Mouse (Mus musculus): Measurements from ENCODE around the gene Plxna2. TPM values are rescaled to one million over a fixed set of nuclear protein-coding genes. Genes with fewer than 3 reads are reported as not detected.

The Plxna2 gene
- total RNA-seq, 1 experiment from 2014 or later: not detected

DNA sequence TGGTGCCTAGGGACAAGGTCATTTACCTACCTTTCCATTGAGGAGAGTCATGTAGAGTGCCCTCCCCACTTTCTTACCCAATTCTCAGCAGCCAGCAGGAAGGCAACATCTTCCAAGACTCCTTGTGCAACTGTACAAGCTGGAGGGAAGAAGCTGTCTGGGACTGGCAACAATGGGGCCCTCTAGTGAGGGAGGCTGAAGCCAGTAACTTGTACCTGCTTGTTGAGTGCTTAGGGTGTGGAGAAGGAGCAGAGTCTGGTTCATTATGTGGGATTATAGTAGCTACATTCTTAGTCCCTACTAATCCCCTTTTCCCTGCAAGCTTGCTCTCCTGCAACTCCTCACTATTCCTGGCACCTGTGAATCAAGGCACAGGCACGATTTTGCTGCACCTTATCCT, 32.1 kb downstream of the Plxna2 start:
- ATAC-seq (ENCODE audit: extremely low read depth, insufficient number of reproducible peaks, low FRiP score, poor library complexity, severe bottlenecking): no peak

DNA sequence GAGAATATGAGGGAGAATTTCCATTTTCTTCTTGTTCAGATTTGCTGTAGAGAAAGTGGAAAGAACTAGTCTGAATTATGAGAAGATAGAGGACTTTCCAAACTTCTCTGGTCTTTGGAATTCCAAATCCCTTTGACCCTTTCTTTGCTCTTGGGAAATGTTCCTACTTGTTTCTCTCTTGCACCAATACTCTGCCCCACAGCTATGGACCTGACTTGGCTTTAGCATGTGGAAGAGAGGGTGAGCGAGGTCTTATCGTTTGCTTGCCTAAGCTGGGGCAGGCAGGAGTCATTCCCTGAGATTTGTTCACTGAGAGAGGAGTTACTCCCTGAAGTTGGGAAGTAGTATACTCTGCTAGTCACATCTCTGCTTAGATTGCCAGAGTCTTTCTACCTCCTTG, 32.5 kb downstream of the Plxna2 start:
- no peak for ATAC-seq (ENCODE audit: extremely low read depth, insufficient number of reproducible peaks, low FRiP score, poor library complexity, severe bottlenecking)

- ATAC-seq (ENCODE audit: extremely low read depth, insufficient number of reproducible peaks, low FRiP score, poor library complexity, severe bottlenecking): no peak
These were observed 34.0 kb downstream of the Plxna2 start for GRCm38 (mm10) chr1:194651987-194652386.

DNA sequence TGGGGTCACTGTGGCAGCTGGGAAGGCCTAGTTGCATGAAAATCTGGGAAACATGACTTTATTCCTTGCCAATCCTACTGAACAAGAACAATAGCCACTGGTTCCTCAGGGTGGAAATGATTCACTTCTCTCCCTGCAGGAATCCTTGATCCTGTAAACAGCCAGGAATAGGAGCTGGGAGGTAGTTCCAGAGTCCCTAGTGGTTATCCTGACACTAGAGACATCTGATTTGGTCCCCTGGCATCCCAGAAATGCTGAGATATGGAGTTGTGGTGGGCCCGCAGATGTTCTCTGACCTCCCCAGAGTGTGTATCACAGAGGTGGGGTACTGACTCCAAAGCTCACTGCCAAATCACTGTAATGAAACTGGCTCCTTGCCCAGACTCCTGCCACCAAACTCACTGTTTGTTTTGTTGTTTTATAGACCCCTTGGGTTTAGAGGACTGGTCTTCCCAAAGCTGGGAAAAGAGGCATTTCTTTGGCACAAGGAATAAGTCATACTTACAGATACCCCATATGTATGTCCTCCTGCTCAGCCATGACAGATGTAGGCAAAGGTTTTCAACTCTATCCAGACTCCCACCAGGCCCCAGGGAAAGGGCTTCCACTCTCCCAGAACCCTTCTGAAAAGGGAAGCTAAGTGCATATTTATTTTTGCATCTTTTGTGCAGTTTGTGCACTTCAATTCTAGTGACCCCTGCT, 40.6 kb downstream of the Plxna2 start:
- no peak for ATAC-seq (ENCODE audit: extremely low read depth, insufficient number of reproducible peaks, low FRiP score, poor library complexity, severe bottlenecking)

- no peak for ATAC-seq (ENCODE audit: extremely low read depth, insufficient number of reproducible peaks, low FRiP score, poor library complexity, severe bottlenecking)
These were observed 42.6 kb downstream of the Plxna2 start for GRCm38 (mm10) chr1:194660426-194661119.

GRCm38 (mm10) chr1:194663021-194663420, 45.0 kb downstream of the Plxna2 start:
- ATAC-seq (ENCODE audit: extremely low read depth, insufficient number of reproducible peaks, low FRiP score, poor library complexity, severe bottlenecking): no peak

DNA sequence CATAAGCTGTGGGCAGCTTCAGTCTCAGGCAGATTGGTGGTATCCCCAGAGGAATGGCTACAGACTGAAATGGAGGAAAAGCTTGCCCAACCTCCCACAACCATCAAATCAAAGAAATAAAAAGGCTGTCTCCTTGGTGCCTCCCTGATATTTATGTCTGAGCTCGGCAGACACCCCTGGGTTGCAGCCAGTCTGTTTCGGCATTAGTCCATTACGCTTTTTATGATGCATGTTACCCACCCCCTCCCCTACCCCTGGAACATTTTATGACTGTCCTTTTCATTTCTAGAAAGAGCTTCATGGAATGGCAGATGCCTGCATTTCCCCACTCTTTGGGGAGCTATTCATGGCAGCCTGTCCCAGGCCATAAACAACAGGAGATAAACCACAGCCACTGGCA, 47.7 kb downstream of the Plxna2 start:
- no peak for ATAC-seq (ENCODE audit: extremely low read depth, insufficient number of reproducible peaks, low FRiP score, poor library complexity, severe bottlenecking)

DNA sequence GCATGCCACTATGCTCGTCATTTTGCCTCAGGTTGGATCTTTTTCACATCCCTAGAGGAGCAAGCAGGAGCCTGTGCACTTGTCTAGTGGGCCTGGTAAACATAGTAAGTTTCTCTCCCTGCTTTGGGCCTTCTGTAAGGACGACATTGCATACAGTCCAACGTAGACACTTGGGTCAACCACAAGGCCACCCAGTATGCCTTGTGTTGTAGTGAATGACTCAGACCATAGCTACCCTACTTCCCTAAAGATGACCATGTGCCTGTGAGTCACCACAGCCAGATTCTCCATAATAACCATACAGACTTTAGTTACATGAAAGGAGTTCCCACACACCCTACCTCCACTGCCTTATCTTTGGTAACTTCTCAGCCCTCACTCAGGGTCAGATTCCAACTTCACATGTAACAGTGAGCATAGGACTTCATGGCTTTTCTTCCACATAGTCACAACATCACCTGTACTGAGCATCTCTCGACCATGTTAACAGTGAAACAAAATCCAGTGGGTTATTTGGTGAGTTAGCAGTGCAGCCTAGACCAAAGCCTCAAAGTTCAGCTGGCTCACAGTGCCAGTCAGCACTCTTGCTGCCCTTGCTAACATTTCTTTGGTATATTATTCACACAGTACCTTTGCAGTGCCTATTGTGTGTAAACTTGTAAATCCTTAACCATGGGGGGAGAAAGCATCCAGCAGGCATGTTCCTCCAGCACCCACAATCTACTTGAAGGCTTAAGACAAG, 53.9 kb downstream of the Plxna2 start:
- ATAC-seq (ENCODE audit: extremely low read depth, insufficient number of reproducible peaks, low FRiP score, poor library complexity, severe bottlenecking): no peak

DNA sequence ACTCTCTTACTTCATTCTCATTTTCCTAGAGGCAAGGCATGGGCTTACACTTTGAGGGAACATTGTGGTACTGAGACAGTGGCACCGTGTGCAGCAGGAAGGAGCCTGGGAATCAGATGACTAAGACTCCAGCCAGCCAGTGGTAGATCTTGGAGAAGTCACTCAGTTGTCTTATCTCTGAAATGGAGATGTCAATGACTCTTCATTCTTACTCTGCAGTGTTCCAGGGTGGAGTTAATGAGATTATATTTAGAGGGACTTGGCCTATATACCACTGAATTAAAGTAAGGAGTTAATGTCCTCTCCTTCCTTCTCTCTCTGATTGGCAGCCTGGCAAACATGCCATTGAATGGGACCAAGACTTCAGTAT, 54.5 kb downstream of the Plxna2 start:
- ATAC-seq (ENCODE audit: extremely low read depth, insufficient number of reproducible peaks, low FRiP score, poor library complexity, severe bottlenecking): no peak

- no peak for ATAC-seq (ENCODE audit: extremely low read depth, insufficient number of reproducible peaks, low FRiP score, poor library complexity, severe bottlenecking)
These were observed 55.2 kb downstream of the Plxna2 start for GRCm38 (mm10) chr1:194673229-194673628.

- no peak for ATAC-seq (ENCODE audit: extremely low read depth, insufficient number of reproducible peaks, low FRiP score, poor library complexity, severe bottlenecking)
These were observed 57.3 kb downstream of the Plxna2 start for GRCm38 (mm10) chr1:194675106-194675890.

DNA sequence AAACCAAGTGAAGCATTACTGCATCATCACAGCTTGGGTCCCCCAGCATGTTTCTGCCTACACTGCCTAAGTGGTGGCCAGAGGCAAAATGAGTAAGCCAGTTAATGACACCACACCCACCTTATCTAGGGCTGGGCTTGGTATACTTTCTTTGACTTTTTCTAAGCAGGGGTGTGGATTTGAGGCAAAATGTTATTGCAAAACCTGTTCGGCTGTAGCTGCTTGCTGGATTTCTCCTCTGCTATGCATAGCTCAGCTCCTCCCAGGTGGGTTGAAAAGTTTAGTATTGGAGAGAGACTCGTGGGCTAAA, 57.8 kb downstream of the Plxna2 start:
- no peak for ATAC-seq (ENCODE audit: extremely low read depth, insufficient number of reproducible peaks, low FRiP score, poor library complexity, severe bottlenecking)

DNA sequence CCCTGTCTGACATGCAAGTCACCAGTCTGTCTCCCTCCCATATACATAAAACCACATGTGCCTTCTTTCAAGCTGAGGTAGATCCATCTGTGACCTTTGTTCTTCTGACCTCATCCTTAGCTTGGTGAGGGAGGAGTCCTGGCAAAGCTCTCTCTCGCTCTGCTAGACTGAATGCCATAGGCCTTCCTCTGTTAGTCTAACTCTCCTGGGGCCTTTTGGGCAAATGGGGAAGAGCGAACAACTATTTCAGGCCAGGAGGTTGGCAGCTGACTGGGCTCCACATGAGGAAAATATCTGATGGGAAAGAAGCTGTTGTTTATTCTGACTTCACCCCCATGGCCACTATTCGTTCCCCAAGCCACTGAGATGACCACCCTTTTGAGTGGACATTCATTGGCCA, 59.9 kb downstream of the Plxna2 start:
- no peak for ATAC-seq (ENCODE audit: extremely low read depth, insufficient number of reproducible peaks, low FRiP score, poor library complexity, severe bottlenecking)

DNA sequence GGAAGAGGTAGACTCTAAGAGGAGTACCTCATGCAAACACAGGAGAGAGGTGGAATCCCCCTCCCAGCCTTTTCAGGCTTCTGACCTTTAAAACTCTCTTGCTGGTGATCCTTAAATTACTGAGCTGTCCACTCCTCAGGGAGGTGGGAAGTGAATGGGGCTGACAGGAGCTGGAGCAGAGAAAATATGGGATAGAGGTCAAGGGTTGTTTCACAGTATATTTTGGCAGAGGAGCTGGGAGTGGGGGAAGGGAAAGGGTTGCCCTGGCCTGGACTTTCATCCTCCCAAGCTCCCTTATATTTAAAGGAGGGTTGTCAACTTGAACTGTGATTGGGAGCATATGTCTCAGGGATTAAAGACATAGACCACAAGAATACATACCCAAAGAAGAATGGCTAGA, 61.1 kb downstream of the Plxna2 start:
- no peak for ATAC-seq (ENCODE audit: extremely low read depth, insufficient number of reproducible peaks, low FRiP score, poor library complexity, severe bottlenecking)

GRCm38 (mm10) chr1:194680136-194680535, 62.1 kb downstream of the Plxna2 start:
- no peak for ATAC-seq (ENCODE audit: extremely low read depth, insufficient number of reproducible peaks, low FRiP score, poor library complexity, severe bottlenecking)

- no peak for ATAC-seq (ENCODE audit: extremely low read depth, insufficient number of reproducible peaks, low FRiP score, poor library complexity, severe bottlenecking)
These were observed 64.0 kb downstream of the Plxna2 start for GRCm38 (mm10) chr1:194682021-194682420.

DNA sequence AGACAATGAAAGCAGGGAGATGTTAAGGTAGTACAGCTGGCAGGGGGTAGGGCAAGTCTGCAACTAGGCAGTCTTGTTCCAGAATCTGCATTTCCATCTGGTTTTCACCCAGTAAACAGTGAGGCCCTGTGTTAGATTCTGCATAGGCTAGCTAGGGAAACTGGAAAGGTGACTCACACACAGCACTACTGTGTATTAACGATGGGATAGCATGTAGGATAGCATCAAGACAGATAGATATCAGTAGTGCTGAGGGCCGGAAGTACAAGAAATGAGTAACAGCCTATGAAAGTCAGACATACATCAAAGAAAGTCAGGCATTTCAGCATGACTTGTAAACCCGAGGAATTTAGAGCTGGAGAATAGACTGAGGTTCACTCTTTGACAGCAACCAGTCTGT, 65.1 kb downstream of the Plxna2 start:
- ATAC-seq (ENCODE audit: extremely low read depth, insufficient number of reproducible peaks, low FRiP score, poor library complexity, severe bottlenecking): no peak

GRCm38 (mm10) chr1:194685896-194686295, 67.9 kb downstream of the Plxna2 start:
- ATAC-seq (ENCODE audit: extremely low read depth, insufficient number of reproducible peaks, low FRiP score, poor library complexity, severe bottlenecking): no peak

DNA sequence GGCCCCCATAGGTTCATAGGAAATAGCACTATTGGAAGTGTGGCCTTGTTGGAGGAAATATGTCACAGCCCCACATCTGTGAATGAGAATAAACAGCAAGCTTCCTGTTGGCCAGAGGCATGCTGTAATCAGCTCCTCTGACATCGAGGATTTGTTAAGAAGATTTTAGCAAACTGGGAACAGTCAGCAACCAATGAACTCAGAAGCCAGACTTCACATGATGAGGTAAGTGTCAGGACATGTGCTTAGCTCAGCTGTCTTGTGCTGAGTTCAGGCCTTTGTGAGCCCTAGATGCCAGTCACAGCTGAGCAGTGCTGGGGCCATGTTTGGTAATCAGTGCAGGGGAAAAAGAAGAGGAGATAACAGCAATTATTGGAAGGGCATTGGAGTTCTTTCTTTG, 69.7 kb downstream of the Plxna2 start:
- no peak for ATAC-seq (ENCODE audit: extremely low read depth, insufficient number of reproducible peaks, low FRiP score, poor library complexity, severe bottlenecking)

GRCm38 (mm10) chr1:194688161-194688560, 70.1 kb downstream of the Plxna2 start:
- ATAC-seq (ENCODE audit: extremely low read depth, insufficient number of reproducible peaks, low FRiP score, poor library complexity, severe bottlenecking): no peak

Measured in neutrophil, adult 5-6 weeks (primary cell).